Mouse (Mus musculus) liver, embryonic 11.5 days (tissue): ENCODE measurements around the gene Ttll1. TPM values are rescaled to one million over a fixed set of nuclear protein-coding genes. Genes with fewer than 3 reads are reported as not detected.

Source experiments
- ATAC-seq: fragments of 200-750 bp; cut with Nextera tagmentation; replicated peaks from 2 replicates; pipeline ENCODE4 v1.8.0; 2017; ENCODE audit warnings: moderate number of reproducible peaks, mild to moderate bottlenecking, moderate TSS enrichment, moderate library complexity; ENCODE audit not compliant: low FRiP score
- DNase-seq: peaks from one replicate; pipeline ENCODE4 v3.0.0-alpha.2; 2017; ENCODE audit warnings: low spot score
- H3K27ac ChIP-seq: fragments of 300-500 bp; sonication (generic); 2 replicates; pipeline ENCODE4 v1.5.1; 2014; ENCODE audit warnings: mild to moderate bottlenecking, low read depth, low read length, control low read depth
- H3K27me3 ChIP-seq: fragments of 300-500 bp; sonication (generic); replicated peaks from 2 replicates; pipeline ENCODE4 v1.6.1; 2014; ENCODE audit warnings: low read length, mixed read lengths; ENCODE audit not compliant: control insufficient read depth, insufficient read depth
- H3K36me3 ChIP-seq: fragments of 300-500 bp; sonication (generic); 2 replicates; pipeline ENCODE4 v1.6.1; 2014; ENCODE audit warnings: mild to moderate bottlenecking, low read length, moderate library complexity, mixed read lengths; ENCODE audit not compliant: control insufficient read depth, insufficient read depth
- H3K4me1 ChIP-seq: fragments of 300-500 bp; sonication (generic); replicated peaks from 2 replicates; pipeline ENCODE4 v1.6.1; 2014; ENCODE audit warnings: low read length, mixed read lengths; ENCODE audit not compliant: control insufficient read depth, insufficient read depth
- H3K4me2 ChIP-seq: fragments of 300-500 bp; sonication (generic); 2 replicates; pipeline ENCODE4 v1.6.1; 2014; ENCODE audit warnings: mild to moderate bottlenecking, control low read depth, moderate library complexity
- H3K4me3 ChIP-seq: fragments of 300-500 bp; sonication (generic); 2 replicates; pipeline ENCODE4 v1.5.1; 2014; ENCODE audit warnings: low read depth, low read length, control low read depth
- H3K9ac ChIP-seq: fragments of 300-500 bp; sonication (generic); 2 replicates; pipeline ENCODE4 v1.6.1; 2014; ENCODE audit warnings: low read depth, low read length, control low read depth
- H3K9me3 ChIP-seq: fragments of 300-500 bp; sonication (generic); 2 replicates; pipeline ENCODE4 v1.6.1; 2016; ENCODE audit warnings: low read length, inconsistent platforms, mixed read lengths; ENCODE audit not compliant: control insufficient read depth
- WGBS: fragments of 180-500 bp; shearing (Covaris S2); extraction: QIAGEN DNeasy Blood & Tissue Kit; methylation state at CpG from one replicate; pipeline ENCODE4 v1.1.7; 2014; 5-methylcytosine and 5-hydroxymethylcytosine counted together
- polyA plus RNA-seq: library from polyadenylated mRNA; unstranded; fragments of >200 nt; fragmentation: Nextera tagmentation; extraction: Ambion mirVana; gene quantifications from 2 replicates; pipeline ENCODE4 v1.2.1, GENCODE M21; 2014

Ttll1 gene
- polyA plus RNA-seq, 1 experiment from 2014 or later: 14.5 TPM

GRCm38 (mm10) chr15:83538855-83539254 lies 28.2 kb upstream of the Ttll1 start:
- Histone ChIP-seq H3K27ac (no peak overlapping the region), H3K4me1 (no peaks in the 10 kb centered on the region), H3K4me3 (no peak overlapping the region), H3K4me2 (no peak overlapping the region), H3K27me3 (no peaks in the 10 kb centered on the region), H3K9ac (no peak overlapping the region), H3K36me3 (no peaks in the 10 kb centered on the region), H3K9me3 (no peaks in the 10 kb centered on the region)
- ATAC-seq (no peak), DNase-seq (no peak)
- 87% methylated on average over 2 of the region's 2 CpGs for WGBS

DNA sequence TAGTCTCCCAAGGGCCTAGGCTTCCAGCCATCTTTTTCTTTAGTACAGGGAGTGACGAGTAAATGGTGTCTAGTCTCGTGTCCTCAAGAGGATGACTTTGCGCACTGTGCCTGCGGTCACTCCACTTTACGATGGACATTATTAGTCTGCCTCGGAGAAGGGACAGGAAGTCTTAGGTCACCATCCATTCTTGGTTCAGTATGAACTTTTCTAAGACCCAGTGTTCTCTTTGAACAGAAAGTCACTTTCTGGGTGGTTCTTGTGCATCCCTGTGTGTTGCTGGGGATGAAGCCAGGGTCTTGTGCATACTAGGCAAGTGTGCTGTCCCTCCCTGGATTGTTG lies 25.2 kb upstream of the Ttll1 start:
- ATAC-seq (no peak), DNase-seq (no peak)
- no peaks in the 10 kb centered on the region for H3K27me3 ChIP-seq
- H3K27ac ChIP-seq: no peak overlapping the region
- WGBS: 82% methylated on average over 6 of the region's 6 CpGs
- H3K4me1 ChIP-seq: no peaks in the 10 kb centered on the region; the same call in 1 of the 2 replicates
- H3K9me3 ChIP-seq: no peaks in the 10 kb centered on the region
- H3K9ac ChIP-seq: no peak overlapping the region
- H3K4me3 ChIP-seq: no peak overlapping the region
- no peaks in the 10 kb centered on the region for H3K36me3 ChIP-seq
- no peak overlapping the region for H3K4me2 ChIP-seq

DNA sequence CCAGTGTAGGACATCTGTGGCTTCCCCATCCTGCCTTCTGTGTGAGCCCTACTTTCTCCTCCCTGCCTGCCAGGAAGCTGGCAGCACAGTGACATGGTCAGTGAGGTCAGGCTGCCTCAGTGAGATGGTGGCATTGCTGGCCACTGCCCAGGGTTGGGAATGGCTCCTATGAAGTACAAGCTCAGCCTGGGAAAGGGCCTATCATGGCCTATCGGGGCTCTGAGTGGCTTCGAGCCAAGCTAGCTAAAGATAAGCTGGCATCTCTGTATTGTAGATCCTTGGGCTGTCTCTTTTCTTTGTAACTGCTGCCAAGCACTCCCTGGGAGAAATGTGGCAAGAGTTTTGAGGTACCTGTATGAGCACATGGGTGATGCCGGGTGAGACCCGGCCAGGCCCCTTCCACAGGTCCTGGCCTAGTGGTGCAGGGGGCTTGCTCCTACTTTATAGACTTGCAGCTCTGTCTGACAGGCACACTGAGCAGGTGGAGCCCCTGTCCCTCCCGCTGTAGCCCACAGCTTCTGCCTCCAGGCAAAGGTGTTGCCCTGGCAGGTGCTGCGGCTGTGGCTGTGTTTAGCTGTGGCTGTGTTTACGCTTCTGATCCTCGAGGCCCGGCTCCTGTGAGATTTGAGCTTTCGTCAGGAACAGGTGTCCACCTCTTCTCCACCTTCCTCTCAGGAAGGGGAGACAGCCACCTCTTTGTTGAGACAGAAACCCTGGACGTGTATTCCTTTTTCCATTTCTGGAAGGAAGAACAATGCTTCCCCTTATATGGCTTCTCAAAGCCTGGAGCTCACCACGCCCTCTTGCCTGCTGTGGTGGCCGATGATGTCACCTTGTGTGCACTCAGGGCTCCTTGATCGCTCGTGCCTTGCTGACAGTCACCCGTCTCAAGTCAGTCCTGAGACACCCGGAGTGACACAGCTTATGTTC lies 24.5 kb upstream of the Ttll1 start:
- Histone ChIP-seq H3K27me3 (peaks cover 4% of the 10 kb centered on the region; the same call in 1 of the 2 replicates), H3K9ac (no peak overlapping the region), H3K36me3 (no peaks in the 10 kb centered on the region), H3K4me1 (no peaks in the 10 kb centered on the region; the same call in 1 of the 2 replicates), H3K4me3 (no peak overlapping the region), H3K9me3 (no peaks in the 10 kb centered on the region), H3K27ac (no peak overlapping the region), H3K4me2 (no peak overlapping the region)
- ATAC-seq (no peak), DNase-seq (no peak)
- whole genome bisulfite sequencing: 78% methylated on average over 17 of the region's 17 CpGs

GRCm38 (mm10) chr15:83532606-83533005 lies 21.9 kb upstream of the Ttll1 start:
- DNase-seq (no peak), ATAC-seq (no peak)
- Histone ChIP-seq H3K36me3 (no peaks in the 10 kb centered on the region), H3K27ac (no peak overlapping the region), H3K27me3 (peaks cover 24% of the 10 kb centered on the region), H3K9me3 (no peaks in the 10 kb centered on the region), H3K4me1 (no peaks in the 10 kb centered on the region; the same call in 1 of the 2 replicates), H3K9ac (no peak overlapping the region), H3K4me3 (no peak overlapping the region), H3K4me2 (no peak overlapping the region)
- 64% methylated on average over 7 of the region's 7 CpGs for WGBS

- Histone ChIP-seq H3K36me3 (no peaks in the 10 kb centered on the region), H3K4me3 (no peak overlapping the region), H3K9ac (no peak overlapping the region), H3K4me2 (no peak overlapping the region), H3K9me3 (no peaks in the 10 kb centered on the region), H3K27ac (no peak overlapping the region), H3K4me1 (peaks cover 4% of the 10 kb centered on the region; the same call in 1 of the 2 replicates), H3K27me3 (peaks cover 30% of the 10 kb centered on the region)
- DNase-seq (no peak), ATAC-seq (no peak)
- WGBS: 77% methylated on average over 5 of the region's 5 CpGs
Measured at GRCm38 (mm10) chr15:83531961-83532469, 21.3 kb upstream of the Ttll1 start.

DNA sequence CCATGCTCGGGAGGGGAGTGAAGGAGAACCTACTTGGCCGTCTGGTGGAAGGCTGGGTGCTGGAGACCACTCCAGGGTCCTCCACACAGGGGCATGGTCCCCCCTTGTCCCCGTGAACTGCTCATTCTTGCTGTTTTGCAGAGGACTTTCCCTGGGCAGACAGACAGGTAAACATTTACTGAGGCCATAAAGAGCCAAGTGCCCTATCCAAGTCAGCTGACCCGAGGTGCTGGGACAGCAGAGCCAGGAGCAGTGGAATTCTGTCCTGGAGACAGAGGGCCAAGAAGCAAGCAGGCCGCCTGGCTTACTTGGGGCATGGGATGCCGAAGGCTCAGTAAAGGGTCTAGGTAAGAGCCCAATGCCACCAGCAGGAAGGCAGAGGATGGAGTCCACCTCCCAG lies 20.0 kb upstream of the Ttll1 start:
- ATAC-seq (no peak), DNase-seq (no peak)
- H3K27me3 ChIP-seq: peaks cover 42% of the 10 kb centered on the region
- H3K4me3 ChIP-seq: no peak overlapping the region
- no peak overlapping the region for H3K4me2 ChIP-seq
- no peaks in the 10 kb centered on the region for H3K9me3 ChIP-seq
- WGBS: 62% methylated on average over 6 of the region's 6 CpGs
- no peak overlapping the region for H3K9ac ChIP-seq
- no peak overlapping the region; the same call in 1 of the 2 replicates for H3K27ac ChIP-seq
- H3K4me1 ChIP-seq: peaks cover 12% of the 10 kb centered on the region
- no peaks in the 10 kb centered on the region for H3K36me3 ChIP-seq

GRCm38 (mm10) chr15:83530233-83530632 lies 19.5 kb upstream of the Ttll1 start:
- Histone ChIP-seq H3K4me2 (no peak overlapping the region), H3K4me1 (peaks cover 14% of the 10 kb centered on the region), H3K36me3 (no peaks in the 10 kb centered on the region), H3K9ac (no peak overlapping the region), H3K9me3 (no peaks in the 10 kb centered on the region), H3K27me3 (peaks cover 45% of the 10 kb centered on the region), H3K27ac (no peak overlapping the region; the same call in 1 of the 2 replicates), H3K4me3 (no peak overlapping the region)
- ATAC-seq: no peak
- DNase-seq: no peak
- WGBS: 68% methylated on average over 9 of the region's 9 CpGs

DNA sequence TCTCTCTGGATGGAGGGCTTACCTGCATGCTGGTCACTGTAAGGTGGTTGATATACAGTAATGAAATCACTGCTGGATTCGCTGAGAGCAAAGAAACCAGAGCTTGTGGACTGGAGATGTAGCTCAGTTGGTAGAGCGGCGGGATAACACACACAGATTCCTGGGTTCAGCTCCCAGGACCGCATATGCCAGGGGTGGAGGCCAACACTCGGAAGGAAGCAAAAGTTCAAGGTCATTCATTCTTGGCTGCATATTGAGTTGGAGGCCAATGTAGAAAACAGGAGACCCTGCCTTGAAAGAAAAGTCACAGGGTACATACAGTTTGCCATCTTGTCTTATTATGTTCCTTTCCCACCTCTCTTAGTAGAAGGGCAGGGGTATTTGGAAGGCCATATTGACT lies 19.1 kb upstream of the Ttll1 start:
- DNase-seq (no peak), ATAC-seq (no peak)
- Histone ChIP-seq H3K9me3 (no peaks in the 10 kb centered on the region), H3K9ac (no peak overlapping the region), H3K27me3 (peaks cover 45% of the 10 kb centered on the region), H3K4me3 (no peak overlapping the region), H3K4me2 (no peak overlapping the region), H3K36me3 (no peaks in the 10 kb centered on the region), H3K27ac (no peak overlapping the region), H3K4me1 (peaks cover 15% of the 10 kb centered on the region)
- WGBS: 74% methylated on average over 5 of the region's 5 CpGs

DNA sequence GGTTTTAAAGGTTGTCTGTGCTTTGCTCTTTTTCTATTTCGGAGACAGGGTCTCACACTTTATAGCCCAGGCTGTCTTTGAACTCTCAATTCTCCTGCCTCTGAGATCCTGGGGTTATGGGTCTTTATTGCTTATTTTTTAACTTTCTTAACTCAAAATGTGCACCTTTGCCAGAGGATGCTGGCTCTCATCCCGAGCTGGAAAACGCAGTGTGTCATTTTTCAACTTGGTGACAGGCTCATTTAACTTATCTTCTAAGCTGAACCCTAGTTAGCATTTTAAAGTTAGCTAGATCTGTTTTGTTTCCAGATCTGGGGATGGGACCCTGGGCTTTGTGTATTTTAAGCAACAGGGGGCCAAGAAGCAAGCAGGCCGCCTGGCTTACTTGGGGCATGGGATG lies 18.2 kb upstream of the Ttll1 start:
- no peaks in the 10 kb centered on the region for H3K9me3 ChIP-seq
- H3K9ac ChIP-seq: no peak overlapping the region
- ATAC-seq (no peak), DNase-seq (no peak)
- no peak overlapping the region for H3K4me3 ChIP-seq
- no peaks in the 10 kb centered on the region for H3K36me3 ChIP-seq
- no peak overlapping the region for H3K27ac ChIP-seq
- no peak overlapping the region for H3K4me2 ChIP-seq
- H3K27me3 ChIP-seq: peaks cover 50% of the 10 kb centered on the region
- WGBS: 63% methylated on average over 4 of the region's 4 CpGs
- H3K4me1 ChIP-seq: peaks cover 22% of the 10 kb centered on the region
